Mouse (Mus musculus) cerebellum, postnatal 14 days (tissue): ENCODE results near the gene Kras.

Experiments used
- DNase-seq, 2 experiments: peaks; one replicate each; pipeline ENCODE4 v3.0.0; 2021; ENCODE audit warnings: mixed read lengths in 2 of 2

The Kras gene

GRCm38 (mm10) chr6:145250185-145250791 lies at the start of gene Kras:
Gene Kras (minus strand): TSS chr6:145250239.
- DNase-seq = peak; percentile 94 to 96

DNA sequence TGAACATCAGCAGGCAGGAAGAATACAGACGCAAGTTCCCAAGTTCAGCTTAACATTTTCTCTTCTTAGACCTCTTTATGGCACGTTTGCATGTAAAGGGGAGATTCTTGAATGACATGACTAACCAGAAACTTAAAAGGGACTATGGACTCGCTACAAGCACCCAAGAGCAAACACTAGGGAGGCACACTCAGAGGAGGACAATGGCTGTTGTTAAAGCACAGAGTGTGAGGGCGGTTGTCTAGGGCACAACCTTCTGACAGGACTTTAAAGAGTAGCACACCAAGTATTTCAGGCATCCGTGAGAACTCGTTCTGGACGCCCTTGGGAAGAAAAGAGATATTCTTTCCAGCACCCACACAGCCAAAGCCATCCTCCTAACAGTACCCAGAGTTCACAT lies 47.6 kb upstream of the Kras start:
- DNase-seq = no peak

GRCm38 (mm10) chr6:145296979-145297378 lies 46.9 kb upstream of the Kras start:
- DNase-seq = no peak

GRCm38 (mm10) chr6:145295171-145295570 lies 45.1 kb upstream of the Kras start:
- DNase-seq = peak in 1 of 2 experiments; percentile 17

GRCm38 (mm10) chr6:145293156-145293555 lies 43.1 kb upstream of the Kras start:
- DNase-seq = no peak

DNA sequence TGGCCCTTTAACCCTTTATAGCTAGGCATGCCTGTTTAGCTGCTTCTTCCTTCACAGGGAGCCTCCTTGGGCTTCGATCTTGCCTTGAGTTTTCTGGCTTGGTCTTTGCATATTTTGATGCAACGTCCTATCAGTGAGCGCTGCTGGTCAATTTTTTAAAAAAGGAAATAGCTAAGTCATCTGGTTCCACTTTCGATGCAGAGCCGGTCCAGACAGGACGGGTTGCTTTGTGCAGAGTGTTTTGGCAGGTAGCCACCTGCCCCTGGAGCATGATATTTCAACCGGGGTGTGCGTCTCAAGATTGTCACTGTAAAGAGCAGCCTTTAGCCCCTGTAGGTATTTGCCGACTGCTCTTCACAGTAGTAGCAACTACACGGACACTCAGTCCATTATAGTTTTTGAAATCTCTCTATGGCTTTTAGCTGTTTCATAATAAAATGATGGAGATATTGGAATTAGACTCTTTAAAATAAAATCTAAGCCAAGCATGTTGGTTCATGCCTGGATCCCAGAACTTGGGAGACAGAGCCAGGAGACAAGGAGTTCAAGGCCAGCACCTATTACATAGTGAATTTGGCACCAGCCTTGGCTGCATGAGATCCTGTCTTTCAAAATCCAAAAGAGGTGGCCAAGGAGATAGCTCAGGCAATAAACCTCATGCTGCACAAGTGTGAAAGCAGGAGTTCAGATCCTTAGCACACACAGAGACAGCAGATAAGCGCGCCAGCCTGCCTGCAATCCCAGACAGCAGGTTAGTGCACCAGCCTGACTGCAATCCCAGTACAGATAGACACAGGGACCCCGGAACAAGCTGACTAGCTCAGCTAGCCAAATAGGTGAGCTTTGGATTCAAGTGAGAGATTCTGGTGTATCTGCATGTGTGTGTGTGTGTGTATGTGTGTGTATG lies 41.6 kb upstream of the Kras start:
- no peak for DNase-seq

DNA sequence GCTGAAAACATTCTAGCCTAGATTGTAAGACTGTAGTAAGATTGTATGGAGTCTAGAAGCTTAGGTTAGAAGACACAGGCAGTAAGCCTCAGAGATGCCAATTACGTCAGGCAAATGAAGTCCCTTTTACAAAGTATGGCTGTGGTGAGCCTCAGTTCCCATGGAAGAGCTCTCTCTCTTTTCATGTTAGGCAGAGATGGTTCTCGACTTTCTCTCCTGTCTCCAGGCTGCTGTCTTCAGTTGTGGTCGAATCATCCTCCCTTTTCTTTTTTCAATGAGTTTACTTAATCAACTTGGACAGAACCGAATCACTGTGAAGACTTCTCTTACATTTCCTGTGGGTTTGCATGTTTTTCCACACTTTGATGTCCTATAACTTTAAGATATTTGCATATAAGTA lies 35.6 kb upstream of the Kras start:
- no peak for DNase-seq

- no peak for DNase-seq
Measured at GRCm38 (mm10) chr6:145284286-145284685, 34.2 kb upstream of the Kras start.

GRCm38 (mm10) chr6:145277138-145277763 lies 27.2 kb upstream of the Kras start:
- no peak for DNase-seq

DNA sequence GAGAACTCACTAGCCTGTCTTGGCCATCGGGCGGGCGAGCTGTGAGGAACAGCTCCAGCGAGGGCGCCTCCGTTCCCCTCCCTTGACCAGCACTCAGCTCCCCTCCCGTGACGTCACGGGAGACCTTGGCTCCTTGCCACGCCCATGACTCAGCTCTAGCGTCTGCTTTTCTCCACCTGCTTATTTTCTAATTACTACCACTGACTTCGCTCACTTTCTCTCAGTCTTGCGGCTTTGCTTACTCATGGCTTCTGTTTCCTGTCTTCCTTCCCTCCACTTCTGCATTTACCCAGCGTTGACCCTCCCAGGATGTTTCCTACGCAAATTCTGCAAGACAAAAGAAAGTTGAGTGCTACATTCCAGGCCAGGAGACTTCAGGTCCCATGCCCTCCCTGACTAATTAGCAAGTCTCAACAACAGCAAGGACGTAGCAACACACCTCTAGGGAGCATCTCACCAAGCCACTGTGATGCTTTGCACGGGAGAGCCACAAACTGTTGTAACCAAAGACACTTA lies 26.3 kb upstream of the Kras start:
- DNase-seq = peak; percentile 69 to 76

DNA sequence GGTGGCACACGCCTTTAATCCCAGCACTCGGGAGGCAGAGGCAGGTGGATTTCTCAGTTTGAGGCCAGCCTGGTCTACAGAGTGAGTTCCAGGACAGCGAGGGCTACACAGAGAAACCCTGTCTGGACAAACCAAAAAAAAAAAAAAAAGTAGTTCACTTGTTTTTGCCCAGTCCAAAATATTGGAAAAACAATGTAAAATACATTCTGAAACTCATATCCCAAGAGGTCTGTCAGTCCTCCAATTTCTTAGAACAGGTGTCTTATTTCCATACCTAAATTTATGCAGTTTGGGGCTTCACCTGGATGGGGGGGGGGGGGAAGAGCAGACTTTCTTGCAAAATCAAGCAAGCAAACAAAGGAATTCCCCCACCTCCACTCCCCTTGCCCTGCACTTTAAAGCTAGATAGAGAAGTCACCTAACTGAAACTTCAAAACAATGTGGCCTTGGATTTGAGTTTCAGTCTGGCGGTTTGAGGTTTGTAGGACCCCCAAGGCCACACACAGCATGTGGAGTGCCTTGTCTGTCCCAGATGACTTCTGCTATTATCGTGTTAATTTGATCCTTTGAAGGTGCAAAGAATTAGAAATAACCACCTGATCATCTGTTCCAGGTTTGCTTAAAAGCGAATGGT lies 25.7 kb upstream of the Kras start:
- no peak for DNase-seq

DNA sequence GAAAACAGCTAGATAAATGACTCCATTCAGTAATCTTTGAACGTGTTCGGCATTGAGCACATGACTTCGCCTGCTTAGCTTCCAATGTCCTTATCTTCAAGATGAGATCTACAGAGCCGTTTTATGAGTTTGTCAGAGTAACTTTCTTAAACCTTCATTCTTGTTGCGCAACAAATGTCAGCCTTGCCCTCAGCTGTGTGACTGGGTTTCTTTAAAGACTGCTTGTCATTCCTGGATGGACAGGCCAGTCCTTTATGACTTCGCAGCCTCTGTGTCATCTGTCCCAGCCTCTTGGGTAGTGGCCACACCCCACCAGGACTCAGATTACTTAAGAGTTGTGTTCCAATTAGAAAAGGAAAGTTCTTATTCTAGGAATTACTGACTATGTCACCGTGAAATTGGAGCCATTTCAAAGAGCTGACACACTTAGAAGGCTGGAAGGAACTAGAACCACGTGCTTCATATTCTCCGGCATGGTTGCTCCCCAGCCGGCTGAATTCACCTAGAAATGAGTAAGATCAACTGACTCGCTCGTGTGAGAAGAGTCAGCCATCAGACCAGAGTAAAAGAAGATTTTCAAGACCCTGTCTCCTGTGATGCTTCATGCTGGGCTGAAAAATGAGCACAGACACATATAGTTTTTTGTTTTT lies 24.1 kb upstream of the Kras start:
- no peak for DNase-seq

DNA sequence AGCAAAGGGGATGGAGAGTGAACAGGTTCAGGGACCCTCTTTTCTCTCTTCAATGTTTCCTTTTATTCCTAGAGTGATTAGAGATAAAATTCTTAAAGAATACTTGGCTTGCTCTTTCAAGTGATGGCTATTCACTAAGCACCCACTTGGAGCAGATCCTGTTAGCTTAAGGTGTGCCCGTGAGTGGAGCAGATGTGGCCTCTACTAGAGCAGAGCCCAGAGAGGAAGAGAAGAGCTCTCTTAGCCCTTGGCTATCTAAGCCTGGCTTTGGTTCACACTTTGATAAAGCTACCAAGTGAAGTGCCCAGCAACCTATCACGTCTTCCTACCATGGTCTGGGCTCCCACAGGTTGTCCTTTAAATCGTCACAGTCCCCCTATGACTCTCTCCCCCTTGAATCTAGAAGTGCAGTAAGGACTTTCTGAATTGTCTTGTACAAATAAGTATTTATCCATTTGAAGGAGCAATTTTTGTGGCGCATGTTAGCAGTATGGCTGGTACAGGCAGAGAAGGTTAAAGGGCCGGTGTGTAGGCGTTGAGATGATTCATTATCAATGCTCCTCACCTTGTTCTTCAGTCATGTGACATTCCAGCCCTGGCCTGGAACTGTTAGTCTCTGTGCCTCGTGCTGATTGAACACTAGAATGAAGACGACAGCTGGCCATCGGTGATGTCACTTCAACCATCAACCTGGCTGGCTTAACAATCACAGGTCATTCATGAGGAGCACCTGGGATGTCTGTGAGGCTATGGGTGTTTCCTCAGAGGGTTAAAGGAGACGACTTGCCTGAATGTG lies 22.3 kb upstream of the Kras start:
- DNase-seq = no peak

DNA sequence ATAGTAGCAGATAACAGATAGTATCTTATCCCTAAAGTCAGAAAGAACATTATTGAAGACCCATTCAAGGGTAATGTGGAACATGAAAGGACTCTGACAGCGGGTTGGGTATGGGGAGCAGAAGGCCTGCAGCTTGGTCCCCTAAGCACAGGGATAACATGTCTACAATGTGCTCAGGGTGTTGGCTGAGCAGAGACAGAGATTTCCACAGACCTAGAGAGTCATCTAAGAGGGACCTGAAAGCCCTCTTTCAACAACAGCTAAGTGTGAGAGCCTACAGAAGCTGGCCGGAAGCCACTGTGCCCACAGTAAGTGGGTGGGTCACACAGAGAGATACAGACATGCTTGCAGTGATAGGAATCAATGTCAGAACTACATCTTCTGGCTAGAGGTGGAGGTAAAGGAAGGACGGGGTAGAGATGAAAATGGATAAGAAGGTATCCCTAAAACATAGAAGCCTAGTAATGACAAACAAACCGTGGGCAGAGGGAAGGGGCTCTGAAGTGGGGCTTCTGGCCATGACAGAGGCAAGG lies 19.3 kb upstream of the Kras start:
- DNase-seq = no peak

DNA sequence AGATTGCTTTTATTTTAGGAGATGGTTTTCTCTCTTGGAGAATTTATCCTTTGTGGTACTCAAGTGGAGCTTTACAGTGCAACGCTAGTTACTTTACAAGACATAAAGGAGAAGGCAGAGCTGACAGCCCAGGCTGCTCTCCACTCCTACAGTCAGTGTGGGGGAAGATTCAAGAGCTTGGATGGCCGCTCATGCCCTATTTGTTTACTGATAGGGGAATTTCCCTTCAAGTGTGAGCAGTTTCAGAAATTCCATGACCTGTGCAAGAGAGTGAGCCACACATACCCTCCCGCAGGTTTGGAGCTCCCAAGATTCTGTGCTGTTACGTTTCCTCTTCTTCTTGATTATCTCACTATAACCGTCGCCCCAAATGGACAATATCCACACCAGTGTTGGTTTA lies 17.7 kb upstream of the Kras start:
- no peak for DNase-seq

- no peak for DNase-seq
Measured at GRCm38 (mm10) chr6:145262314-145262713, 12.3 kb upstream of the Kras start.

DNA sequence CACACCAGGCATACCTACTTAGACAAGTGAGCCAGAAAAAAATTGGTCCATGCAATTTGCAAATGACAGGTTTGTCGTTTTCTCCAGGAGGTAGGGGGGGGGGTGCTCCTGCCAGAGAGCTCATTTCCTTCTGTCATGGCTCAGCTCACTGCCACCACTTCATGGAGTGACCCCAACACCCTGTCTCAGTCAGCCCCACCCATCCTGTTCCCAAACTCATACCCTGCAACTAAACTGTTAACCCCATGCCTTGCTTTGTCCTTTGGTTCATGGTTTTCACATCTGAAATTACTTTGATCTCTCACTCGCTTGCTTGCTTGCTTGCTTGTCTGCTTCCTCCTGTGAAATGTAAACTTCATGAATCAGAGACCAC lies 6.6 kb upstream of the Kras start:
- DNase-seq = no peak

DNA sequence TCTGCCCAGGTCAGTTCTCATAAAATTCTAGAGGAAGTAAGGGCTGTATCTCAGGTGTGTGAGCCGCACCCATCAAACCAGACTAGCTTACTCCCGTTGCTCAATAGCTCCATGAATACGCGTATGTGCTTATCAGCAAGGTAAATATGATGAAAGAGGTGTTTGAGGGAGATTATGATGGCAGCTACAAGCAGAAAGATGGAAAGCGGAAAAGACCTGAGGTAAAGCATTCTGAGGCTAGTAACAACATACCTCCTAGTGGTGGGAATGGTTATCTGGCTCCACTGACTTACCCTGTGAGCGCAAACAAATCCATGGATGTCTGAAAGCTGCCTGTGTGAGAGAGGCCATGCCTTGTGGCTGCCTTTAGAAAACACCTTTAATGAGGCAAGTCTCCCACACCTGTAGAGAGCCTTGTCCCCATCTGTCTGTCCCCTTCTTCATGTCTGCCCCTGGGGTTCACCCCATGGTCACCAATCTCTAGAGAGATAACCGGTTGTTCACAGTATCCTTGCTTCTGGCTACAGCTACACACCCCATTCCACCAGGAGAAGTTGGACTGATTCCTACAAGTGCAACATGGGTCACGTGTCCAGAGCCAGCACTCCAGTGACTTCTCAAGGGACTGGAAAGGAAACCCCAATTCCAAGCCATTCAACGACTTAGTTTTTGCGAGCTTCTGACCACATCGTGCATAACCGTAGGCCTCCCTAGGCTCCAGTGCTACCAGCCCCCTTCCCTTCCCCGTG lies 6.1 kb upstream of the Kras start:
- no peak for DNase-seq

DNA sequence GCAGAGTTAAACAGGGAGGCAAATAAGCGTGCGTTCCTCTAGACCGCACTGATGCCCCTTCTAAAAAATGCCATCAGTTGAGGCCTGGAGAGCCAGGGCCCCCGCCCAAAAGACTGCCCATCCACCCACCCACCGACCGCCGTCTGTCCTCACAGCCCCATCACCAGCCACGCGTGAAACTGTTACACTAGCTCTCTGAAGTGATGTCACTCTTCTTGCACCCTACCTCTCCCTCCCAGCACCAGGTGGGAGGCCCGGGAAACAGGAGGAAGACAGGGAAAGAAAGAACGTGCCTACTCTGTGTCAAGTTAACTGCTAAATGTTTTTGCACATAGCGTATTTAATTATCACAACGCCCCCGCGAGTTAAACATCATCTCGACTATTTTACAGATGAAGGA lies 781 bp upstream of the Kras start:
- DNase-seq = peak in 1 of 2 experiments; percentile 63

DNA sequence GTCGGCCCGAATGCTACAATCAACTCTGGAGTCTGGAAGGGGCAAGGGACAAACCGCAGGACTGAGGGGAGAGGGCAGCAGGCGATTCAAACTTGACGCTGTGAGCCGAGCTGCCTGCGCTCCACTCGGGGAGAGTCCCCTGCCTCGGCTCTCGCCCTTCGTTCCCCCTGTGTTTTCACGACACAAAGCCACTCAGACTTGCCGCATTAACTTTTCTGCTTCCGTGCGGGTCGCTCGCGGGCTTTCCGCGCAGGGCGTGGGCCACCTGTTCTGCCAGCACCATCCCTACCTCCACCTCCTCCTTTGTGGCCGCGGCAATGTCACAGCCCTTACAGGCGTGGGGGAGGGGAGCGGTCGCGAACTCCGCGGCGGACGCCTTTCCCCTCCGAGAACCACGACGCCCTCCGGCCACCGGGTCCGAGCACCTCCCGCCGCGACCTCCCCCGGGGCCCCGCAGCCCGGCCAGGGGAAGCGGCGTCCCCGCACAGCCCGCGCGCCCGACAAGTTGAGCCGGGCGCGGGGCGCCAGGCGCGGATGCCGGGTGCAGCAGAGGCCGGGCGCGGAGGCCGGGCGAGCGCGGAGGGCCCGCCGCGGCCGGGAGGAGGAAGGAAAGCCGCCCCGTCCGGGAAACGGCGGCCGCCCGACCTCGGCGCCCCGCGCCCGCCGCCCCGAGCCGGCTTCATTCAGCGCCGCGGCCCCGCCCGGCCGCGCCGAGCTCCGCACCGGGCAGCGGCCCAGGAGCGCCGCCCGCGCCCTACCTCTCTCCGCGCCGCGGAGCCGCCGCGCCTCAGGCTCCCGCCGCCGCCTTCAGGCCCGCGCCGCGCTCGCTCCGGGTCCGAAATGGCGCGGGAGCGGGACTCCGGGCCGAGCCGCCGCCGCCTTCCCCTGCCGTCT lies 501 bp downstream of the Kras start:
- DNase-seq = peak; percentile 75 to 78
